8 mouse cellular contexts compared by ENCODE assay signal in genomic region chr5:115397839-115398780, GRCm38 (mm10). TPM values are rescaled to one million over a fixed set of nuclear protein-coding genes. Genes with fewer than 3 reads are reported as not detected.
A peak's percentile ranks its signal among the peaks of the same experiment; 100 is the strongest.
DNase-seq lines count a peak whose midpoint lies in the region; ATAC-seq and TF ChIP-seq lines count a peak whose summit lies in the region.

No protein-coding gene starts in this region.

- peak; percentile 40; the same call in 1 of the 2 replicates for ATAC-seq in kidney, embryonic 16.5 days (ENCODE audit: low FRiP score, low TSS enrichment)
- ATAC-seq in neural tube, embryonic 13.5 days (ENCODE audit: low read depth) = peak; percentile 82

- no peak for TF ChIP-seq POLR2A in kidney, adult 2 months (IDR thresholded peaks at IDR 0.05; ENCODE audit: low read depth, low read length)
- TF ChIP-seq POLR2A in thymus, adult 2 months (IDR thresholded peaks at IDR 0.05; ENCODE audit: control insufficient read depth, extremely low read depth, insufficient read depth, low read length, poor library complexity) = no peak

- H3K9ac ChIP-seq in kidney, embryonic 16.5 days (replicated peaks; ENCODE audit: low read length) = peak overlapping the region; percentile 80
- peak overlapping the region; percentile 75 for H3K9ac ChIP-seq in neural tube, embryonic 13.5 days

- WGBS in kidney, embryonic 16.5 days = 3% methylated on average over 48 of the region's 48 CpGs
- 8% methylated on average over 48 of the region's 48 CpGs for WGBS in kidney, adult 2 months
- 1% methylated on average over 48 of the region's 48 CpGs for WGBS in neural tube, embryonic 13.5 days
- 11% methylated on average over 48 of the region's 48 CpGs for WGBS in thymus, adult 2 months

- peak overlapping the region; percentile 48 for H3K4me3 ChIP-seq in kidney, embryonic 16.5 days (ENCODE audit: low read length)
- no peak overlapping the region for H3K4me3 ChIP-seq in kidney, adult 2 months (ENCODE audit: insufficient read depth, low read depth, low read length)
- peak overlapping the region; percentile 38 for H3K4me3 ChIP-seq in neural tube, embryonic 13.5 days
- H3K4me3 ChIP-seq in thymus, adult 2 months (ENCODE audit: control insufficient read depth, insufficient read depth, low read length) = no peak overlapping the region

- no peaks in the 10 kb centered on the region for H3K9me3 ChIP-seq in kidney, embryonic 16.5 days (ENCODE audit: low read length)
- no peaks in the 10 kb centered on the region for H3K9me3 ChIP-seq in neural tube, embryonic 13.5 days

- no peak for DNase-seq in kidney, adult 2 months
- peak; percentile 35 for DNase-seq in cerebellum, adult 9-11 months
- DNase-seq in frontal cortex, postnatal 25 days (ENCODE audit: low spot score in 2 of 2) = peak; percentile 15 to 29
- DNase-seq in left cerebral cortex, postnatal 36 days (ENCODE audit: low spot score in 2 of 2) = peak; percentile 26 to 40
- no peak for DNase-seq in thymus, adult 2 months
- no peak for DNase-seq in urinary bladder, postnatal 36 days (ENCODE audit: low spot score in 2 of 2)

- H3K27ac ChIP-seq in kidney, embryonic 16.5 days (ENCODE audit: low read length) = peak overlapping the region; percentile 47; the same call in 1 of the 2 replicates
- no peak overlapping the region for H3K27ac ChIP-seq in kidney, adult 2 months (ENCODE audit: insufficient read depth, low read depth, low read length)
- peak overlapping the region; percentile 88 for H3K27ac ChIP-seq in neural tube, embryonic 13.5 days (replicated peaks)
- no peak overlapping the region for H3K27ac ChIP-seq in thymus, adult 2 months (ENCODE audit: control insufficient read depth, insufficient read depth, low read length)

- H3K36me3 ChIP-seq in kidney, embryonic 16.5 days (ENCODE audit: insufficient read depth, low read length) = no peaks in the 10 kb centered on the region
- H3K36me3 ChIP-seq in kidney, adult 2 months (ENCODE audit: control insufficient read depth, insufficient read depth, low read length) = no peaks in the 10 kb centered on the region
- H3K36me3 ChIP-seq in neural tube, embryonic 13.5 days = no peaks in the 10 kb centered on the region
- no peaks in the 10 kb centered on the region for H3K36me3 ChIP-seq in thymus, adult 2 months (ENCODE audit: control insufficient read depth, insufficient read depth, low read length)

- no peak for TF ChIP-seq CTCF in kidney, adult 2 months (conservative IDR thresholded peaks at IDR 0.05; ENCODE audit: insufficient read depth, insufficient read length, low read depth, low read length)
- TF ChIP-seq CTCF in thymus, adult 2 months (IDR thresholded peaks at IDR 0.05; ENCODE audit: borderline replicate concordance, control insufficient read depth, extremely low read depth, insufficient read depth, low read length, poor library complexity) = no peak

- intact Hi-C loops in left cerebral cortex, postnatal 36 days (cut with DNase I) = loop anchor here (5.0 kb wide), 1 partner anchor 39 kb away; no protein-coding TSS in a partner anchor

- no peaks in the 10 kb centered on the region for H3K27me3 ChIP-seq in kidney, embryonic 16.5 days (ENCODE audit: insufficient read depth, low read length)
- peaks cover 3% of the 10 kb centered on the region for H3K27me3 ChIP-seq in kidney, adult 2 months (replicated peaks; ENCODE audit: control insufficient read depth, insufficient read depth, low read length)
- no peaks in the 10 kb centered on the region for H3K27me3 ChIP-seq in neural tube, embryonic 13.5 days
- H3K27me3 ChIP-seq in thymus, adult 2 months (ENCODE audit: control insufficient read depth, insufficient read depth, low read length) = peaks cover 13% of the 10 kb centered on the region

- H3K4me1 ChIP-seq in kidney, embryonic 16.5 days (ENCODE audit: insufficient read depth, low read length) = peaks cover 18% of the 10 kb centered on the region
- H3K4me1 ChIP-seq in kidney, adult 2 months (ENCODE audit: control insufficient read depth, insufficient read depth, low read length) = no peaks in the 10 kb centered on the region
- H3K4me1 ChIP-seq in neural tube, embryonic 13.5 days (replicated peaks) = peaks cover 35% of the 10 kb centered on the region
- no peaks in the 10 kb centered on the region; the same call in 1 of the 2 replicates for H3K4me1 ChIP-seq in thymus, adult 2 months (replicated peaks; ENCODE audit: control insufficient read depth, insufficient read depth, low read length)

- peak overlapping the region; percentile 79 for H3K4me2 ChIP-seq in kidney, embryonic 16.5 days (replicated peaks; ENCODE audit: low read depth, low read length)
- peak overlapping the region; percentile 67 for H3K4me2 ChIP-seq in neural tube, embryonic 13.5 days

RNA-seq across cellular contexts. Expression of gene Msi1, which starts 31.3 kb away (rescaled TPM):
- 12.1 and 14.1 TPM in 2 replicates for polyA plus RNA-seq in kidney, embryonic 16.5 days (2015; fragmentation: Nextera tagmentation; extraction: Ambion mirVana)
- 2.0 and 2.5 TPM in 2 replicates for polyA plus RNA-seq in kidney, adult 2 months (2012; rRNA removed)
- total RNA-seq in left cerebral cortex, postnatal 36 days (2021) = 10 to 100 TPM; 46.9 to 51.3 TPM
- polyA plus RNA-seq in neural tube, embryonic 13.5 days (2015; fragmentation: Nextera tagmentation; extraction: Ambion mirVana) = 66.5 and 66.7 TPM in 2 replicates
- polyA plus RNA-seq in thymus, adult 2 months (2012; rRNA removed) = 6.1 and 6.6 TPM in 2 replicates

RNA-seq across cellular contexts. Expression of gene Cox6a1, which starts 49.3 kb away (rescaled TPM):
- 1,046 and 1,071 TPM in 2 replicates for polyA plus RNA-seq in kidney, embryonic 16.5 days (2015; fragmentation: Nextera tagmentation; extraction: Ambion mirVana)
- 4,626 and 5,972 TPM in 2 replicates for polyA plus RNA-seq in kidney, adult 2 months (2012; rRNA removed)
- total RNA-seq in left cerebral cortex, postnatal 36 days (2021) = 100 to 1,000 TPM; 677 to 817 TPM
- polyA plus RNA-seq in neural tube, embryonic 13.5 days (2015; fragmentation: Nextera tagmentation; extraction: Ambion mirVana) = 1,130 and 1,174 TPM in 2 replicates
- 2,836 and 2,976 TPM in 2 replicates for polyA plus RNA-seq in thymus, adult 2 months (2012; rRNA removed)

RNA-seq across cellular contexts. Expression of gene Triap1, which starts 57.1 kb away (rescaled TPM):
- 56.3 and 58.5 TPM in 2 replicates for polyA plus RNA-seq in kidney, embryonic 16.5 days (2015; fragmentation: Nextera tagmentation; extraction: Ambion mirVana)
- polyA plus RNA-seq in kidney, adult 2 months (2012; rRNA removed) = 15.9 and 20.1 TPM in 2 replicates
- total RNA-seq in left cerebral cortex, postnatal 36 days (2021) = 10 to 100 TPM; 24.2 to 30.0 TPM
- 49.7 and 54.8 TPM in 2 replicates for polyA plus RNA-seq in neural tube, embryonic 13.5 days (2015; fragmentation: Nextera tagmentation; extraction: Ambion mirVana)
- 10.7 and 12.8 TPM in 2 replicates for polyA plus RNA-seq in thymus, adult 2 months (2012; rRNA removed)

RNA-seq across cellular contexts. Expression of gene Gatc, which starts 57.1 kb away (rescaled TPM):
- polyA plus RNA-seq in kidney, embryonic 16.5 days (2015; fragmentation: Nextera tagmentation; extraction: Ambion mirVana) = 25.2 and 32.0 TPM in 2 replicates
- polyA plus RNA-seq in kidney, adult 2 months (2012; rRNA removed) = 12.1 and 16.0 TPM in 2 replicates
- 10 to 100 TPM; 20.3 to 21.7 TPM for total RNA-seq in left cerebral cortex, postnatal 36 days (2021)
- polyA plus RNA-seq in neural tube, embryonic 13.5 days (2015; fragmentation: Nextera tagmentation; extraction: Ambion mirVana) = 36.7 and 41.1 TPM in 2 replicates
- polyA plus RNA-seq in thymus, adult 2 months (2012; rRNA removed) = 10.1 and 11.3 TPM in 2 replicates

Comparison
In these comparisons a context has a peak if more than half of its experiments do, and no peak if none do; other contexts are left out.
1. H3K27ac ChIP-seq: peak in kidney, embryonic 16.5 days (single experiment) and neural tube, embryonic 13.5 days (single experiment); none in kidney, adult 2 months (single experiment) and thymus, adult 2 months (single experiment).
2. H3K4me3 ChIP-seq: peak in kidney, embryonic 16.5 days (single experiment) and neural tube, embryonic 13.5 days (single experiment); none in kidney, adult 2 months (single experiment) and thymus, adult 2 months (single experiment).
3. DNase-seq: peak in cerebellum, adult 9-11 months (single experiment), frontal cortex, postnatal 25 days (2 of 2) and left cerebral cortex, postnatal 36 days (2 of 2); none in kidney, adult 2 months (single experiment), thymus, adult 2 months (single experiment) and urinary bladder, postnatal 36 days (0 of 2).